In the genomic region with DNA sequence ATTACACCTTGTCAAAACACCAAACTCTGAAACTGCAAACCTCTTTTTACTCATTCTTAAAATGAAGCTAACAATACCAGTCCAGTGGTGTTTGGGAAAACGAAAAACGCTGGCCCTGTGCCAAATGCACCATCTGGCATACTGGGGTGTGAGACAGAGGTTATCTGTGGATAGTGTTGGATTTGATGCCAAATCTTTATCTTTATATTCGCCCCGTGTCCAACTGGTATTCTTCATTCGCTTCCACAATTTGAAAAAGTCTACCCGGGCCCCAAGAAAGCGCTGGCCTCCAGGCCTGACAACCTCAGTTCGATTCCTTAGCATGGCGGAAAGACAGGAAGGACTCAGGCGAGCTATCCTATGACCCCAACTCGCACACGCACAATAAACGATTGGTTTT, we compare ENCODE assay signal across 8 mouse cellular contexts. TPM values are rescaled to one million over a fixed set of nuclear protein-coding genes. Genes with fewer than 3 reads are reported as not detected.
A peak's percentile ranks its signal among the peaks of the same experiment; 100 is the strongest.
DNase-seq lines count a peak whose midpoint lies in the region; ATAC-seq lines count a peak whose summit lies in the region.

No protein-coding gene starts in this region.

- intact Hi-C loops in left cerebral cortex, postnatal 36 days (cut with DNase I): loop anchor here (5.0 kb wide), 2 partner anchors 144 to 549 kb away; partner anchors contain the start of gene Rpl11

- DNase-seq in frontal cortex, postnatal 14 days (ENCODE audit: low spot score in 2 of 2): peak; percentile 23 to 55
- DNase-seq in cerebellum, postnatal 25 days: peak; percentile 71 to 79
- peak; percentile 75 for DNase-seq in gastrocnemius, postnatal 10 days
- peak; percentile 61 for DNase-seq in induced T-regulatory cell, adult 2 months (ENCODE audit: low read depth)
- peak; percentile 29 to 42 for DNase-seq in left cerebral cortex, postnatal 36 days (ENCODE audit: low spot score in 2 of 2)
- peak; percentile 58 for DNase-seq in mesoderm, embryonic 11.5 days (ENCODE audit: low read depth, low spot score)
- peak; percentile 74 for DNase-seq in right cerebral cortex, postnatal 4 days

- no peak for ATAC-seq in frontal cortex, adult (ENCODE audit: low TSS enrichment)

RNA-seq across cellular contexts. Expression of gene Kdm1a, which starts 1.0 kb away (rescaled TPM):
- 10 to 100 TPM; 28.9 to 36.7 TPM for total RNA-seq in gastrocnemius, postnatal 10 days (2021)
- 10 to 100 TPM; 95.6 to 96.1 TPM for total RNA-seq in left cerebral cortex, postnatal 36 days (2021)

RNA-seq across cellular contexts. Expression of gene Tex46, which starts 8.8 kb away (rescaled TPM):
- not detected for total RNA-seq in gastrocnemius, postnatal 10 days (2021)
- total RNA-seq in left cerebral cortex, postnatal 36 days (2021): not detected

RNA-seq across cellular contexts. Expression of gene Lactbl1, which starts 20.9 kb away (rescaled TPM):
- not detected for total RNA-seq in gastrocnemius, postnatal 10 days (2021)
- under 1 TPM in 1 of 2 experiments, not detected in 1; 0.15 TPM for total RNA-seq in left cerebral cortex, postnatal 36 days (2021)
